Mouse (Mus musculus): ENCODE data around the gene Fbxw11. TPM values are rescaled to one million over a fixed set of nuclear protein-coding genes. Genes with fewer than 3 reads are reported as not detected.

Fbxw11 gene
- total and polyA plus RNA-seq, 3 experiments, result 27.3 to 58.7 (median 47.8) TPM

- Histone ChIP-seq H3K4me1 (ENCODE audit: control insufficient read depth, insufficient read depth, low read length) (no peaks in the 10 kb centered on the region), H3K27me3 (ENCODE audit: control insufficient read depth, insufficient read depth, low read length) (no peaks in the 10 kb centered on the region), H3K36me3 (ENCODE audit: control insufficient read depth, insufficient read depth, low read length) (peaks cover 6% of the 10 kb centered on the region), H3K27ac (no peak overlapping the region), H3K79me2 (replicated peaks; ENCODE audit: control insufficient read depth, insufficient read depth, low read length) (no peaks in the 10 kb centered on the region), H3K9ac (ENCODE audit: low read depth, low read length) (no peak overlapping the region), H3K4me3 (no peak overlapping the region)
- intact Hi-C loops (cut with DNase I), result no loop called here
- TF ChIP-seq CTCF (IDR thresholded peaks at IDR 0.05) (no peak), EP300 (IDR thresholded peaks at IDR 0.05; ENCODE audit: insufficient read depth, low read depth, low read length) (no peak), POLR2A (IDR thresholded peaks at IDR 0.05; ENCODE audit: insufficient read depth, low read depth, low read length) (no peak)
- DNase-seq, result no peak
- WGBS, result 82% methylated on average over 2 of the region's 2 CpGs
Measured at GRCm38 (mm10) chr11:32736371-32736770, 93.8 kb downstream of the Fbxw11 start.

DNA sequence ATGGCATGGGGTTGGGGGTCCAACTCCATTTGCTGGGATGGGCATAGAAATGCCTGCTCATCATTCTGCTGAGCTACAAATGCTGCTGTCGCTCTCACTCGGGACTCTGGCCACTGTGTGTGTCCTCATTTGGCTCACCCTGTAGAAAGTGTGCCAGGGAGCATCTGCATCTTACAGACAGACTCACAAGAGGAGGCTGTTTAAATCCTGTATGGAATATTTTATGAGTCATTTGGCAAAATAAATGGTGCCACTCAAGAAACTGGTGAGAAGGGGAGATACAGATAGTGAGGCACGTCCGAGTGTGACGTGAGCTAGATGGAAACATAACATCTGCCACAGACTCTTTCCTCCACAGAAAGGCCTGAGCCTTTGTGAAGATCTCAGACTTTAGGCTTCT lies 95.2 kb downstream of the Fbxw11 start:
- DNase-seq, result no peak
- H3K4me1 ChIP-seq (ENCODE audit: control insufficient read depth, insufficient read depth, low read length), result no peaks in the 10 kb centered on the region
- H3K9ac ChIP-seq (ENCODE audit: low read depth, low read length), result no peak overlapping the region
- no peaks in the 10 kb centered on the region for H3K27me3 ChIP-seq (ENCODE audit: control insufficient read depth, insufficient read depth, low read length)
- TF ChIP-seq POLR2A (IDR thresholded peaks at IDR 0.05; ENCODE audit: insufficient read depth, low read depth, low read length) (no peak), CTCF (IDR thresholded peaks at IDR 0.05) (no peak), EP300 (IDR thresholded peaks at IDR 0.05; ENCODE audit: insufficient read depth, low read depth, low read length) (no peak)
- H3K27ac ChIP-seq, result no peak overlapping the region
- no peak overlapping the region for H3K4me3 ChIP-seq
- intact Hi-C loops (cut with DNase I), result no loop called here
- H3K36me3 ChIP-seq (ENCODE audit: control insufficient read depth, insufficient read depth, low read length), result peaks cover 3% of the 10 kb centered on the region
- no peaks in the 10 kb centered on the region for H3K79me2 ChIP-seq (replicated peaks; ENCODE audit: control insufficient read depth, insufficient read depth, low read length)
- WGBS, result 71% methylated on average over 5 of the region's 5 CpGs

DNA sequence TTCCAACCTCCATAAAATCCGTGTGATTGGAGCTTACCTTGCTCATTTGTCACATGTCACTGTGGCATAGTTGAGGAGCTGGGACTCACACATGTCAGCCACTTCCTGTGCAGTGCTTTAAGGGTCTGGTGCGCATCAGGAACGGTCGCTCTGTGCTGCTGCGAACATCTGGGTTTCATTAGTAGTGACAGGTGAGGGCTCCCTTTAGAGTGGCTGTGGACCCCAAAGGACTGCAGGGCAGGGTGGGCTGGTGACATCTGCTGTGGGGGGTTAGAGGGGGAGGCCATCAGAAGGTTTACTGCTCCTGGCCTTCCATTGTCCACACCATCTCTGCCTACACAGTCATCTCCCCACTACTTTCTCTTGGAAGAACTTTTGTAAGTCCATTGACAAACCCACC lies 101.4 kb downstream of the Fbxw11 start:
- H3K4me3 ChIP-seq, result no peak overlapping the region
- no peak overlapping the region for H3K27ac ChIP-seq
- H3K4me1 ChIP-seq (ENCODE audit: control insufficient read depth, insufficient read depth, low read length), result no peaks in the 10 kb centered on the region
- no peaks in the 10 kb centered on the region for H3K79me2 ChIP-seq (replicated peaks; ENCODE audit: control insufficient read depth, insufficient read depth, low read length)
- WGBS, result 75% methylated on average over 5 of the region's 5 CpGs
- H3K27me3 ChIP-seq (ENCODE audit: control insufficient read depth, insufficient read depth, low read length), result no peaks in the 10 kb centered on the region
- H3K9ac ChIP-seq (ENCODE audit: low read depth, low read length), result no peak overlapping the region
- no peak for TF ChIP-seq CTCF (IDR thresholded peaks at IDR 0.05)
- no peak for TF ChIP-seq EP300 (IDR thresholded peaks at IDR 0.05; ENCODE audit: insufficient read depth, low read depth, low read length)
- no peak for TF ChIP-seq POLR2A (IDR thresholded peaks at IDR 0.05; ENCODE audit: insufficient read depth, low read depth, low read length)
- no peak for DNase-seq
- intact Hi-C loops (cut with DNase I), result no loop called here
- H3K36me3 ChIP-seq (ENCODE audit: control insufficient read depth, insufficient read depth, low read length), result no peaks in the 10 kb centered on the region

- 88% methylated on average over 7 of the region's 7 CpGs for WGBS
- H3K27me3 ChIP-seq (ENCODE audit: control insufficient read depth, insufficient read depth, low read length), result no peaks in the 10 kb centered on the region
- H3K36me3 ChIP-seq (ENCODE audit: control insufficient read depth, insufficient read depth, low read length), result no peaks in the 10 kb centered on the region
- H3K27ac ChIP-seq, result no peak overlapping the region
- no peak overlapping the region for H3K9ac ChIP-seq (ENCODE audit: low read depth, low read length)
- DNase-seq, result no peak
- intact Hi-C loops (cut with DNase I), result no loop called here
- H3K79me2 ChIP-seq (replicated peaks; ENCODE audit: control insufficient read depth, insufficient read depth, low read length), result no peaks in the 10 kb centered on the region
- H3K4me3 ChIP-seq, result no peak overlapping the region
- TF ChIP-seq EP300 (IDR thresholded peaks at IDR 0.05; ENCODE audit: insufficient read depth, low read depth, low read length) (no peak), POLR2A (IDR thresholded peaks at IDR 0.05; ENCODE audit: insufficient read depth, low read depth, low read length) (no peak), CTCF (IDR thresholded peaks at IDR 0.05) (no peak)
- no peaks in the 10 kb centered on the region for H3K4me1 ChIP-seq (ENCODE audit: control insufficient read depth, insufficient read depth, low read length)
Measured at GRCm38 (mm10) chr11:32744463-32744862, 101.9 kb downstream of the Fbxw11 start.

DNA sequence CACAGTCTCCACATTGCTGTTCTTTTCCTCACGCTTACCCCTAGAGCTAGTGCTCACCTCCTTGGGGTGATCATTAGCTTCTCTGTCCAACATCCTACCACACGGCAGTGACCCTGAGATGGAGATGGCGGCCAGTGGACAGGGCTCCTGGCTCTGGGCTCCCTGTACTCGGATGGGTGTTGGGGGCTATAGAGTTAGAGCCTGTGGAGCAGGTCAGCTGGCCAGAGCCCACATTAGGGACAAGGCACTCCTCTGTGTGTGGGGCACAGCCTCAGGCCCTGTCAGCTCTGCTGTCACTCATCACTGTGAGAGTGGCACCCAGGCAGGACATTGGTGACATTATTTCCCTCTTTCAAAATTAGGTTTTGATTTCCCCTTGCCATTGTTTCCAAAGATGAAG lies 102.9 kb downstream of the Fbxw11 start:
- DNase-seq, result no peak
- intact Hi-C loops (cut with DNase I), result no loop called here
- Histone ChIP-seq H3K27me3 (ENCODE audit: control insufficient read depth, insufficient read depth, low read length) (no peaks in the 10 kb centered on the region), H3K4me3 (no peak overlapping the region), H3K4me1 (ENCODE audit: control insufficient read depth, insufficient read depth, low read length) (no peaks in the 10 kb centered on the region), H3K36me3 (ENCODE audit: control insufficient read depth, insufficient read depth, low read length) (no peaks in the 10 kb centered on the region), H3K27ac (no peak overlapping the region), H3K9ac (ENCODE audit: low read depth, low read length) (no peak overlapping the region), H3K79me2 (replicated peaks; ENCODE audit: control insufficient read depth, insufficient read depth, low read length) (no peaks in the 10 kb centered on the region)
- 96% methylated on average over 4 of the region's 4 CpGs for WGBS
- no peak for TF ChIP-seq EP300 (IDR thresholded peaks at IDR 0.05; ENCODE audit: insufficient read depth, low read depth, low read length)
- TF ChIP-seq CTCF (IDR thresholded peaks at IDR 0.05), result no peak
- TF ChIP-seq POLR2A (IDR thresholded peaks at IDR 0.05; ENCODE audit: insufficient read depth, low read depth, low read length), result no peak

GRCm38 (mm10) chr11:32746036-32746435 lies 103.5 kb downstream of the Fbxw11 start:
- TF ChIP-seq POLR2A (IDR thresholded peaks at IDR 0.05; ENCODE audit: insufficient read depth, low read depth, low read length) (no peak), CTCF (IDR thresholded peaks at IDR 0.05) (no peak), EP300 (IDR thresholded peaks at IDR 0.05; ENCODE audit: insufficient read depth, low read depth, low read length) (no peak)
- DNase-seq, result no peak
- Histone ChIP-seq H3K27me3 (ENCODE audit: control insufficient read depth, insufficient read depth, low read length) (no peaks in the 10 kb centered on the region), H3K9ac (ENCODE audit: low read depth, low read length) (no peak overlapping the region), H3K4me3 (no peak overlapping the region), H3K27ac (no peak overlapping the region), H3K4me1 (ENCODE audit: control insufficient read depth, insufficient read depth, low read length) (no peaks in the 10 kb centered on the region), H3K79me2 (replicated peaks; ENCODE audit: control insufficient read depth, insufficient read depth, low read length) (no peaks in the 10 kb centered on the region), H3K36me3 (ENCODE audit: control insufficient read depth, insufficient read depth, low read length) (no peaks in the 10 kb centered on the region)
- intact Hi-C loops (cut with DNase I), result no loop called here
- WGBS, result 59% methylated on average over 5 of the region's 5 CpGs

Measured in heart, adult 2 months (tissue).